Mouse (Mus musculus) left cerebral cortex, adult 6 months (tissue): ENCODE measurements around the gene Adprhl2. TPM values are rescaled to one million over a fixed set of nuclear protein-coding genes. Genes with fewer than 3 reads are reported as not detected.

ENCODE experiments used
- long read RNA-seq, 2 experiments: library from polyadenylated mRNA; unstranded; transcript quantifications; one replicate each; pipeline ENCODE4 v2.0.0; 2019 to 2020
- polyA plus RNA-seq: library from polyadenylated mRNA; unstranded; fragments of <200 nt; fragmentation: Nextera tagmentation; gene quantifications from 2 replicates; pipeline ENCODE4 v1.2.3, GENCODE M21; 2021

Adprhl2 gene
- 27.0 TPM in 2 replicates for polyA plus RNA-seq
- long read RNA-seq, experiment 1, transcript Adprhl2-201 (6 exons, 1,672 nt), result major isoform, 171 of 219 reads
- long read RNA-seq, experiment 1, transcript Adprhl2-202 (4 exons, 1,826 nt), result minor isoform, 19 of 219 reads
- long read RNA-seq, experiment 1, partial matches to known transcripts, result 2 of 219 reads
- long read RNA-seq, experiment 1, other reads (novel, unspliced or antisense), result 27 of 219 reads
- long read RNA-seq, experiment 2, transcript Adprhl2-201 (6 exons, 1,672 nt), result major isoform, 34 of 40 reads
- long read RNA-seq, experiment 2, partial matches to known transcripts, result 3 of 40 reads
- long read RNA-seq, experiment 2, other reads (novel, unspliced or antisense), result 3 of 40 reads

GRCm38 (mm10) chr4:126321111-126321853 lies at the start of gene Adprhl2:
Adprhl2 (minus strand) TSS chr4:126321703.

GRCm38 (mm10) chr4:126325281-126325861 lies 3.9 kb upstream of the Adprhl2 start, which contains the start of gene Tekt2:
Tekt2 (minus strand) TSS chr4:126325688.

DNA sequence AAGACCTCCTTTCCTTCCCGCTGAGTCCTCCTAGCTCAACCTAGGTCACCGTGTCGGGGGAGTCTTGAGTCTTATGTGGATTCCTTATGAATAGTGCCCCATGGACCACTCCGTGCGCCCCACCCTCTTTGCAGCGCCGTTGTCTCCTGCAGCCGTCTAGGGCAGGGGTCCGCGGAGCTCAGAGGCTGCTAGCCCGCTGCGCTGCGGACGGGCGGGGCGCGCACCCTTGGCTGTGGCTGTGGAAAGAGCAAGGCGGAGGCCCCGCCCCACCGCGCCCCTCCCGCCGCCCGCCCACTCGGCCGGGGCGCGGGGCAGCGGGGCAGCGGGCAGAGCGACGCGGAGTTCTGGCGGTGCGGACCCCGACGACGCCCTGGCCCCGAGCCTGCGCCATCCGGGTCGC lies 35.0 kb downstream of the Adprhl2 start, which contains the start of gene Col8a2:
Gene Col8a2 (plus strand): TSS at position 302 of the 400 bp plus-strand sequence.

Other genes starting within 250 kb of the Adprhl2 start
- 26.2 and 39.1 TPM in 2 replicates for gene Lsm10, start 225.1 kb downstream of the Adprhl2 start, polyA plus RNA-seq
- 3.8 and 13.2 TPM in 2 replicates for gene Stk40, start 217.7 kb downstream of the Adprhl2 start, polyA plus RNA-seq
- 6.0 and 6.6 TPM in 2 replicates for gene Eva1b, start 174.0 kb downstream of the Adprhl2 start, polyA plus RNA-seq
- gene Sh3d21, start 158.2 kb downstream of the Adprhl2 start, polyA plus RNA-seq, result 0.35 and 0.39 TPM in 2 replicates
- 41.6 and 45.4 TPM in 2 replicates for gene Thrap3, start 118.9 kb downstream of the Adprhl2 start, polyA plus RNA-seq
- gene Map7d1, start 65.4 kb downstream of the Adprhl2 start, polyA plus RNA-seq, result 24.3 and 105 TPM in 2 replicates
- gene Trappc3, start 59.4 kb downstream of the Adprhl2 start, polyA plus RNA-seq, result 73.5 and 74.6 TPM in 2 replicates
- gene Col8a2, start 34.9 kb downstream of the Adprhl2 start, polyA plus RNA-seq, result 0.32 and 0.48 TPM in 2 replicates
- 0.11 and 0.72 TPM in 2 replicates for gene Tekt2, start 4.0 kb upstream of the Adprhl2 start, polyA plus RNA-seq
- 6.3 and 6.5 TPM in 2 replicates for gene Ago3, start 107.9 kb upstream of the Adprhl2 start, polyA plus RNA-seq
- 6.4 and 16.3 TPM in 2 replicates for gene Ago1, start 146.9 kb upstream of the Adprhl2 start, polyA plus RNA-seq
- gene Ago4, start 211.8 kb upstream of the Adprhl2 start, polyA plus RNA-seq, result 0.51 and 1.2 TPM in 2 replicates
- 0.61 and 0.63 TPM in 2 replicates for gene Clspn, start 235.2 kb upstream of the Adprhl2 start, polyA plus RNA-seq